Mouse (Mus musculus) megakaryocyte, embryonic 14.5 days (primary cell): ENCODE data around the gene Dlx6. TPM values are rescaled to one million over a fixed set of nuclear protein-coding genes. Genes with fewer than 3 reads are reported as not detected.

Experiments used
- H3K27me3 ChIP-seq: replicated peaks from 2 replicates; pipeline ENCODE3; 2012; ENCODE audit warnings: inconsistent platforms
- H3K36me3 ChIP-seq: replicated peaks from 2 replicates; pipeline ENCODE3; 2012; ENCODE audit warnings: low read length, inconsistent platforms, mixed read lengths
- H3K4me1 ChIP-seq: 2 replicates; pipeline ENCODE4 v1.6.1; 2012; ENCODE audit warnings: inconsistent platforms
- H3K4me3 ChIP-seq: replicated peaks from 2 replicates; pipeline ENCODE3; 2012; ENCODE audit warnings: moderate library complexity, mild to moderate bottlenecking, inconsistent platforms
- H3K9me3 ChIP-seq: 2 replicates; pipeline ENCODE4 v1.6.1; 2012; ENCODE audit warnings: inconsistent platforms
- FLI1 ChIP-seq: IDR thresholded peaks from 2 replicates; pipeline ENCODE4 v1.6.1; 2012; ENCODE audit warnings: low read length, inconsistent platforms, mixed read lengths
- GATA1 ChIP-seq: IDR thresholded peaks from 3 replicates; pipeline ENCODE4 v1.6.1; 2012; ENCODE audit warnings: mixed read lengths, low read length, inconsistent platforms, borderline replicate concordance
- polyA plus RNA-seq: library from polyadenylated mRNA; stranded (reverse); fragments of >175 nt; gene quantifications from 2 replicates; pipeline ENCODE4 v1.2.3, GENCODE M21; 2012; ENCODE audit warnings: low replicate concordance; ENCODE audit not compliant: insufficient read depth

Dlx6 gene
- polyA plus RNA-seq, 1 experiment: not detected

DNA sequence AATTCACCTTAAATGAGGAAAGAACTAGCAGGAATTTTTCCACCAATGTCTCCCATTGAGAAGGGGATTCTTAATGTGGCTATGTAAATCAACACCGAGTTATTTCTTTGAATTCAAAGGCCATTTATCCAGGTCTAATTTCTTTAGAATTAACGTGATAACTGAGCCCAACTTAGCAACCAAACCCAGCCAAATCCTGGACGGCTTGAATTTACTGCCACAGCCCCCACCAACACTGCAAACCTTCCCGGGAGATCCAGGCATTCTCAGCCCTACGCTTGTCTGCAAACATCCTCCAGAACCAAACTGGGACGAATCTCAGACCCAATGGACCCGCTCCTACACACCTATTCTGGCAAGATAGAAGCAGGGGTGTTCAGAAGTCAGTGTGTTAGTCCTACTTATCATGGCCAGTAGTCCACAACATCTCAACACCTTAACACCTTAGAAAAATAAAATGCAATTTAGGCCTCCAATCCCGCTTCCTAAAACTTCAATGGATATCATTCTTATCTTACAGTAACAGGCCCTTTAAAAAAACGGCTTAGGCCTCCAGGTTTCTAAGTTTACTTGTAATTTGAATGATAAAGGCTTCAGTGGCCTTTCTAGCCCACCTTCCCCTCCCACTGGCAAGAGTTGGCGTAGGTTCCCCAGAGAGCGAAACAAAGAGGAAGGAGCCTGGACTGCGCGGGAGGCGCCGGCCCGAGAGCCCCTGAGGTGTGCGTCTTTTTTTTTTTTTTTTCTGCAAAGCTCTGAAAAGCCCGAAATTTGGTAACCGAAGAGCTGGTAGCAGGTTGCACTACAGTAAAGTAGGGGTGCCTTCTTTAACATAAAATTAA lies 3.8 kb upstream of the Dlx6 start:
- Histone ChIP-seq H3K27me3 (peaks cover 96% of the 10 kb centered on the region), H3K4me3 (peak overlapping the region; percentile 84), H3K36me3 (no peaks in the 10 kb centered on the region), H3K9me3 (no peaks in the 10 kb centered on the region; the same call in 1 of the 2 replicates), H3K4me1 (peaks cover 46% of the 10 kb centered on the region)
- TF ChIP-seq GATA1 (no peak), FLI1 (no peak)

DNA sequence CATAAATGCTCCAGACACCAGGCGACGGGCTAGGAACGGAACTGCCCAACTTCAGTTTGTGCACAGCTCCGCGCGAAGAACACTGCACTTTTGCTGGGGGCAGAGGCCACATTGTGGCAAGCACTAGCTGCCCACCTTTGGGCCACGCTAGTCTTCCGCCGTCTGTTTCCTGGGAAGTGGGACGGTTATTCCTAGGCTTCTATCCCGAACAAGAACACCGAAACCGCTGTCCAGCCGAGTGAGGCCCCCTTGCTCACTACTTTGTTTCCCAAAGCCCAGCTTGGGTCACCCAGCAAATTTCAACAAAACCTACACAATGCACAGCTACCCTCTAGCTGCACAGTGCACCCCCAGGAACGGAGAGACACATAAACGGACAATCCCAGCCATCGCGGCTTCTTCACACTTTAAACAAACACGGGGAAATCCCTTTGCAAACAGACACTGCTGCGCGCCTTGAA lies 3.2 kb upstream of the Dlx6 start:
- peaks cover 51% of the 10 kb centered on the region for H3K4me1 ChIP-seq
- no peak for TF ChIP-seq GATA1
- TF ChIP-seq FLI1: no peak
- H3K27me3 ChIP-seq: peaks cover 96% of the 10 kb centered on the region
- H3K4me3 ChIP-seq: peak overlapping the region; percentile 84
- no peaks in the 10 kb centered on the region for H3K36me3 ChIP-seq
- H3K9me3 ChIP-seq: no peaks in the 10 kb centered on the region; the same call in 1 of the 2 replicates

DNA sequence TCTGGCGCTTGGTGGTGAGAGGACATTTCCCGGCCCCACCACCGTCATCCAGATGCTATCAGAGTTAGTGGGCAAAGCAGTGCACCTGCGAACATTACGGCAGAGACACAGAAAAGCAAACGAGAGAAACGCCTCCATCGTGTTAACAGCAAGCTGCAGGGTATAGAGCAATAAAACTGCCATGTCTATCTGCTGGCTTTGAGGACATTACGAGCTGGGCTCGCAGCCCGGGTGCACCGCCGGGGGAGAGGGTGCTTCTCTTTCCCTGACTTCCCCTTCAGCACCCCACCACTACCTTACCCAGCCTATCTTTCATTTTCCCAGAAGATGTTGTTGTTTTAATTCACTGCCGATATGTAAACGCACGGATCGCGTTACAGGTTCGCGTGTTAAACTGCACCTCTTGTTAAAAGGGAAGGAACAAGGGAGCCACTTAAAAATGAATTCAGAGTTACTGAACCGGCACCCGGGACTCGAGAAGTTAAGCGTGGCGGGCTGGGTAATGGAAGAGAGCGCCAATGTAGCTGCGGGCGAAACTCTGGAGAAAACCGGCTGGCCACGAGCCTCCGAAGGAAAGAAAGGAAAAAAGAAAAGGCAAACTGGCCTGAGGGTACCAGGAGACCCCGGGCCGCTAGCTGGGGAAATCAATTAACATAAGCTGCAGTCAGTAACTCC lies 2.6 kb upstream of the Dlx6 start:
- Histone ChIP-seq H3K4me3 (peak overlapping the region; percentile 84), H3K27me3 (peaks cover 96% of the 10 kb centered on the region), H3K36me3 (no peaks in the 10 kb centered on the region), H3K4me1 (peaks cover 51% of the 10 kb centered on the region), H3K9me3 (no peaks in the 10 kb centered on the region; the same call in 1 of the 2 replicates)
- no peak for TF ChIP-seq GATA1

DNA sequence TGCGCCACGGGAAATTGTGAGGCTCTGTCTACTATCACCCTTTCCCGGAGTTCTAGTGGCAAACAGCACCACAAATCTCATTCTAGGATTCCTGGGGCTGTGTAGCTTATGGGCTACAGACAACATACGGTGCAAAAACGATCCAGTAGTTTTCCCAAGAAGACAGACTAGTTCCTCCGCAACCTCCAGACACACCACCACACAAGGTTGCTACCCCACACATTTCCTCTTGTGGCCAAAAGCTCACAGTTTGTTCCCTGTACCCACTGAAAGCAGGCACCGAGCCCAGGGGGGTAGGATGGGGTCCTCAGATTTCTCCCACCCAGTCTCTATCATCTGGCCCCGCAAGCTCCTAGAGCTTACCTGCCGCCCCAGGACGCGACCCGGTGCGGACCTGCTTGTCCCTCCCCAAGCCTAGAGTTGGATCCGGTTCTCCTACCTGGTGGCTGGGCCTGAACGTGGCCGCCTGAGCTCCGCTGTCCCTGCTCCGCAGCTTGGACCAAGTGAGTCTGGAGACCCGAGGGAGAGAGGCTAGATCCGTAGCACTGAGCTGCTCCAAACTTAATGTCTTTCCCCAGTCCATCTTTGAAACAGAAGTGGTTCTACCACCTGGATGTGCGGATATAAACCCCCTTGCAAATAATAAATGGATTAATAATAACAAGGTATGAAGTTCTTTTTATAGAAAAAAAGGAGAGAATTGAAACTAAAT lies 1.9 kb upstream of the Dlx6 start:
- TF ChIP-seq GATA1 (no peak), FLI1 (no peak)
- peaks cover 96% of the 10 kb centered on the region for H3K27me3 ChIP-seq
- peak overlapping the region; percentile 84 for H3K4me3 ChIP-seq

DNA sequence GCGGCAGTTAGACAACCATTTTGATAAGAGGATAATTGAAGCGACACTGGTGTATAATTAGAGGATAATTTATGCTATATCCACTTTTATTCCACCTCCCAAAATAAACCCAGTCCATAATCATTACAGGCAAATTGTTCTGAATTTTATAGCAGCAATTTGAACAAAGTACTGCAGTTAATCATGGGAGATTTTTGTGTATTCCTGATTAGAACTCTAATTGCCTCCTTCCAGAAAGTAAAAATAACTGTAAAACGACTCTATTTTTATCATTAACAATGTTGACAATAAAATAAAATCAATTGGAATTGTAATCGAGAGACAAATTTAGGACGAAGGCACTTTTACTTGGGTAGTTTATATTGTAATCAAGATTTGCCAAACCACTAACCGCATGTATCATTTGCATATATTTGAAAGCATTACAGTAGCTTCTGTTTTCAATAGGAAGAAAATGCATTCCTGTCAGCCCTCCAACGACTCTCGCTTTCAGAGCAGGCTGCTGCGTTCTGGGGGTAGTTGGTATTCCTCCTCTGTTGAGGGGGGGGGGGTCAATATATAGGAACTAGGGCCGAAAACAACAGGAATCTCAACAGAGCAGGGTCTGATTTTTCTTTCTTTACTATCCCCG lies 1.2 kb upstream of the Dlx6 start:
- Histone ChIP-seq H3K4me3 (no peak overlapping the region), H3K4me1 (peaks cover 51% of the 10 kb centered on the region), H3K36me3 (no peaks in the 10 kb centered on the region), H3K9me3 (no peaks in the 10 kb centered on the region; the same call in 1 of the 2 replicates), H3K27me3 (peaks cover 95% of the 10 kb centered on the region)
- no peak for TF ChIP-seq FLI1

More for the DNA sequence above, 1.9 kb upstream of the Dlx6 start:
- H3K4me1 ChIP-seq: peaks cover 51% of the 10 kb centered on the region
- H3K9me3 ChIP-seq: no peaks in the 10 kb centered on the region; the same call in 1 of the 2 replicates
- H3K36me3 ChIP-seq: no peaks in the 10 kb centered on the region

DNA sequence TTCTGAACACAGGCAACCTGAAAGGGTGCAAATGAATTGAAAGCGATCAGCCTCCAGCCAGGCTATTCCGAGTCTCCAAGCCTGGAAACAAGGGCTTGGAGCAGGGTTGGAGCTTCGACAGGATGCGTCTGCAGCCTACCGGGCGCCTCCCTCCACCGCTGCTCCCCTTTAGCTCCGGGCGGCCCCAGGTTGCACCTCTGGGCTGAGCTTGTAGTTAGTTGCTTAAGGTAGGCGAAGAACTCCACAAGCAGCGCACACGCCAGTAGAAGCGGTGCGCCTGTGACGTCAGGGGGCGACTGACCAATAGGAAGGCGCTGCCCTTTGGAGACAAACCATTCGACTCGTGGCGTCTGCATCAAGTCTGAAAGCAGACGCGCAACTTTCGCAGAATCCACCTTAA lies 523 bp upstream of the Dlx6 start:
- H3K4me3 ChIP-seq: peak overlapping the region; percentile 85
- no peak for TF ChIP-seq FLI1
- no peak for TF ChIP-seq GATA1
- no peaks in the 10 kb centered on the region for H3K36me3 ChIP-seq
- H3K4me1 ChIP-seq: peaks cover 51% of the 10 kb centered on the region
- peaks cover 93% of the 10 kb centered on the region for H3K27me3 ChIP-seq
- no peaks in the 10 kb centered on the region; the same call in 1 of the 2 replicates for H3K9me3 ChIP-seq

DNA sequence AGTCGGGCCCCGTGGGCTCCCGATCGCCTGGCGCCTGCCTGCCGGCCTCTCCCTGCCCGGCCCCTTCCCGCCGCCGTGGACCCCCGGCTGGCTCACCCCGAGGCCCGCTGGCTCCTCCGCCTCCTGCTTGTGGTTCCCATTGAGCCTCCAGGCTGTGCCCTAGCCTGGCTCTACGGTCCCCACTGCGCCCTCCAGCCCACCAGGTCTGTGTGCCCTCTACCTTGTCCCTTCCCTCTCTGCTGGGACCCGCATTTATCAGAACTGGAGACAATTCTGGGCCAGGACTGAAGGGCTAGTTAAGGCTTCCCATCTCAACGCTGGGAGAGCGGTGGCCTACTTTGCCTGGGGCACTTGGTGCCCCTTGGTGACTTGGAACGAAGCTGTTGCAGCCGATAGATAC lies 821 bp downstream of the Dlx6 start:
- no peak for TF ChIP-seq GATA1
- no peak for TF ChIP-seq FLI1
- peak overlapping the region; percentile 89 for H3K4me3 ChIP-seq
- H3K27me3 ChIP-seq: peaks cover 91% of the 10 kb centered on the region

DNA sequence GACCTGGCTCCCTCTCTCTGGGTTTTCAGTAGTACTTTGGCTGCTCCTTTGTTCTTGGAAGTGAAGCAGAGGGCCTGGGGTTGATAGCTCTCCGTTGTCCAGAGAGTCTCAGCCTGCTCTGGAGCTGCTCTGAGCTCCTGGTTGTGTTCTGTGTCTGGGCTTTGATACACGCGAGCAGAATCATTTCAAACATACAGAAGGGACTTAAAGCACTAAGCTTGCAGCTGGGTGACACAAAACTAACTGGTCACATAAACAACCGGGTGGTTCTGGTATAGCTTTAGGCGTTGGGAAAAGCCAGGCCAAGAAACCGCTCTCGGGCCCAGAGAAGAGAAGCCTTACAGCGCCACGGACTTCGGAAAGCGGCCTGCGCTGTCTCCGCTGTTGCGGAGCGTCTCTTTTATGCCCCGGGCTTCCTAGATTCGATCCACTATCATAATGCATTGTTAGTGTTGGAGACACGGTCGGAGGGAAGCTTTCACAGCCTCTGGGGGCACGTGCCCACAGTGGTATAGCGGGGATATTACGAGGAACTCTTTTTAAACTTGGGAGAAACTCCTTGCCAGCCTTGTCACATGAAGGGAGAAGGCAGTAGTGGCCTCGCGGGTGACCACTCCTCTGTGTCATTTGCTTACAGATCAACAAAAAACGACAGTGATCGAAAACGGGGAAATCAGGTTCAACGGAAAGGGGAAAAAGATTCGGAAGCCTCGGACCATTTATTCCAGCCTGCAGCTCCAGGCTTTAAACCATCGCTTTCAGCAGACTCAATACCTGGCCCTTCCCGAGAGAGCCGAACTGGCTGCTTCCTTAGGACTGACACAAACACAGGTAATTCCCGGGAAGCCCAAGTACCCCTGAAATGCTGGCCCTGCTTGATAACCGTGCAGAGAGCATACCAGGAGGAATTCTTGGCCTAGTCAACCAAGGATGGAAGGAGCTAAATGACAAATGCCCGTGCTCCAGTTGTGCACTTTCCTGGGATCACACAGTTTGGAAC lies 1.6 kb downstream of the Dlx6 start:
- Histone ChIP-seq H3K27me3 (peaks cover 91% of the 10 kb centered on the region), H3K4me1 (peaks cover 47% of the 10 kb centered on the region), H3K36me3 (no peaks in the 10 kb centered on the region), H3K4me3 (peak overlapping the region; percentile 89), H3K9me3 (no peaks in the 10 kb centered on the region; the same call in 1 of the 2 replicates)
- TF ChIP-seq FLI1: no peak
- no peak for TF ChIP-seq GATA1

More for the DNA sequence above, 821 bp downstream of the Dlx6 start:
- no peaks in the 10 kb centered on the region; the same call in 1 of the 2 replicates for H3K9me3 ChIP-seq
- no peaks in the 10 kb centered on the region for H3K36me3 ChIP-seq
- peaks cover 51% of the 10 kb centered on the region for H3K4me1 ChIP-seq
